Mouse (Mus musculus): ENCODE measurements around the gene Zdhhc6.

DNA sequence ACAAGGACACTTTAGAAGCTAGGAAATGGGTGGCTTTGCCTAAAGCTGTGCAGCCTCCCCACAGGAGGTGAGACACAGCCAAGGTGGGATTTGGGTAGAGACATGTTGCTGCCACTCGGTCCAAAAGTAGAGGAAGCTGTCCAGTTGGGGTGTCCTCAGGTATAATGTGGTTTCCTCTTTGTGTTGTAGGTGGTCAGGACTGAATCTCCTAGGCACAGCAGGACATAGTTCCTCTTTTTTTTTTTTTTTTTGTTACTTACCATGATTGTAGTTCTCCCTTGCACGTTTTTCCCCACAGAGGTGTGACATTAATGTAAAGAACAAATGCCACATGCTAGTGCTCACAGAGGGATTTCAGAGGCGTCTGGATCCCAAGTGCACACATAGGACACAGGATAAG is 50.6 kb downstream of the Zdhhc6 start:
- TF ChIP-seq CTCF (conservative IDR thresholded peaks at IDR 0.05; ENCODE audit: insufficient read depth, insufficient read length, low read depth, low read length): no peak
- no peak for TF ChIP-seq POLR2A (IDR thresholded peaks at IDR 0.05; ENCODE audit: low read depth, low read length)

Data from kidney, adult 2 months (tissue).